Mouse (Mus musculus) heart, embryonic 14.5 days (tissue): ENCODE measurements around the gene Kcnk13. TPM values are rescaled to one million over a fixed set of nuclear protein-coding genes. Genes with fewer than 3 reads are reported as not detected.

ENCODE experiments used
- microRNA-seq: library from miRNA; unstranded; fragments of <30 nt; microRNA quantifications from one replicate; pipeline ENCODE4, GENCODE M21; 2016
- polyA plus RNA-seq: library from polyadenylated mRNA; unstranded; fragments of >200 nt; fragmentation: Nextera tagmentation; extraction: Ambion mirVana; gene quantifications from 2 replicates; pipeline ENCODE4 v1.2.1, GENCODE M21; 2014

The Kcnk13 gene
- polyA plus RNA-seq, 1 experiment from 2014 or later = 0.08 TPM

Small RNAs within 50 kb of the gene (microRNA-seq; reads per million reads assigned to microRNA genes)
- not detected for gene Gm23291

Other genes starting within 250 kb of the Kcnk13 start
- gene Efcab11, start 80.1 kb upstream of the Kcnk13 start, polyA plus RNA-seq = 9.6 and 11.0 TPM in 2 replicates
- gene Tdp1, start 80.0 kb upstream of the Kcnk13 start, polyA plus RNA-seq = 25.5 and 30.5 TPM in 2 replicates
- 196 and 198 TPM in 2 replicates for gene Psmc1, start 145.7 kb downstream of the Kcnk13 start, polyA plus RNA-seq
- 8.1 and 10.9 TPM in 2 replicates for gene Nrde2, start 195.2 kb downstream of the Kcnk13 start, polyA plus RNA-seq
- gene Calm1, start 234.9 kb downstream of the Kcnk13 start, polyA plus RNA-seq = 749 and 783 TPM in 2 replicates